Comparison of ENCODE assay signal across 8 mouse cellular contexts in the genomic region with DNA sequence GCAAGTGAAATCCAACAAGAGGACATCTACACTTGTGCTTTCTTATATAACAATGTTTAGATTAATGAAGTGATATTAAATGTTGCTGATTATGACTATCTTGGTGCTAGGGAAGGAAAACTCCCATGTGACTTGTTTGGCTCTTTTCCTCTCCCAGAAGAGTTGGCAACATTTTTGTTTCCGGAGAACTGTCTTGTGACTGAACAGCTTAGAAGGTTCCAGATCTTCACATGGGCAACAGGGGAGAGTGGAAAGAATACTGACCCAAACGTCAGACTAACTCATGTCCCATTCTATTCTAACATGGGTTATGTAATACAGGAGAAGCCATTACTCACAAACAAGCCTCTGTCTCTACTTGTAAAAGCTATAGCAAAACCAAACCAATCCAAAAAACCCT.
"Had no signal": no experiment of that assay in that cellular context is flagged by ENCODE, and none has a peak within 500 bp of the region (broad histone marks: within the 10 kb centered on the region; RNA-seq: fewer than 3 reads in every experiment).

No protein-coding gene starts in this region.

- DNase-seq: liver, postnatal 0 days; lung, adult 2 months; lung, postnatal 14 days; lung, postnatal 36 days; spleen, adult 18-20 months; thymus, adult 18-20 months; thymus, postnatal 14 days; thymus, postnatal 36 days had no signal
